ENCODE assay signal across 9 mouse cellular contexts in genomic region chr14:57707100-57707893, GRCm38 (mm10). TPM values are rescaled to one million over a fixed set of nuclear protein-coding genes. Genes with fewer than 3 reads are reported as not detected.
DNase-seq lines count a peak whose midpoint lies in the region; ATAC-seq lines count a peak whose summit lies in the region.
"Had no signal": no experiment of that assay in that cellular context is flagged by ENCODE, and none has a peak within 500 bp of the region (broad histone marks: within the 10 kb centered on the region; RNA-seq: fewer than 3 reads in every experiment).

No protein-coding gene starts in this region.

- H3K4me2 ChIP-seq in forebrain, embryonic 15.5 days (replicated peaks), result no peak overlapping the region
- no peak overlapping the region for H3K4me2 ChIP-seq in hindbrain, embryonic 14.5 days (replicated peaks)
- H3K4me2 ChIP-seq in lung, embryonic 15.5 days, result no peak overlapping the region
- no peak overlapping the region for H3K4me2 ChIP-seq in stomach, embryonic 15.5 days

- H3K9ac ChIP-seq in forebrain, embryonic 15.5 days (replicated peaks), result no peak overlapping the region; the same call in 1 of the 2 replicates
- peak overlapping the region; percentile 6; the same call in 1 of the 2 replicates for H3K9ac ChIP-seq in hindbrain, embryonic 14.5 days
- no peak overlapping the region for H3K9ac ChIP-seq in lung, embryonic 15.5 days
- no peak overlapping the region for H3K9ac ChIP-seq in stomach, embryonic 15.5 days

- H3K4me1 ChIP-seq in forebrain, embryonic 15.5 days, result peaks cover 18% of the 10 kb centered on the region
- H3K4me1 ChIP-seq in hindbrain, embryonic 14.5 days (replicated peaks; ENCODE audit: control insufficient read depth, insufficient read depth, low read length), result peaks cover 23% of the 10 kb centered on the region
- H3K4me1 ChIP-seq in lung, embryonic 15.5 days, result peaks cover 40% of the 10 kb centered on the region
- H3K4me1 ChIP-seq in stomach, embryonic 15.5 days, result peaks cover 17% of the 10 kb centered on the region

- peak; percentile 62 for ATAC-seq in frontal cortex, adult (ENCODE audit: low TSS enrichment)
- peak; percentile 42; the same call in 1 of the 2 replicates for ATAC-seq in forebrain, embryonic 15.5 days (replicated peaks)
- ATAC-seq in hindbrain, embryonic 14.5 days (ENCODE audit: low FRiP score), result peak; percentile 34; the same call in 1 of the 2 replicates
- no peak for ATAC-seq in lung, embryonic 15.5 days (ENCODE audit: borderline replicate concordance, extremely low read depth, low FRiP score, low TSS enrichment)
- ATAC-seq in stomach, embryonic 15.5 days (ENCODE audit: insufficient read depth, low FRiP score, low read depth), result no peak

- 21% methylated on average over 18 of the region's 18 CpGs for WGBS in forebrain, embryonic 15.5 days
- WGBS in hindbrain, embryonic 14.5 days, result 36% methylated on average over 18 of the region's 18 CpGs
- WGBS in lung, embryonic 15.5 days, result 67% methylated on average over 18 of the region's 18 CpGs
- 50% methylated on average over 18 of the region's 18 CpGs for WGBS in stomach, embryonic 15.5 days

- DNase-seq in frontal cortex, postnatal 10 days (ENCODE audit: low spot score in 2 of 2), result no peak
- DNase-seq in adrenal gland, postnatal 10 days, result peak; percentile 60
- DNase-seq in hindbrain, embryonic 14.5 days (ENCODE audit: low spot score), result peak; percentile 31
- DNase-seq in layer of hippocampus, postnatal 25 days (ENCODE audit: extremely low spot score in 1 of 2, low spot score in 1 of 2), result no peak

- H3K4me3 ChIP-seq in forebrain, embryonic 15.5 days, result no peak overlapping the region
- H3K4me3 ChIP-seq in hindbrain, embryonic 14.5 days (replicated peaks; ENCODE audit: low read length), result no peak overlapping the region
- H3K4me3 ChIP-seq in lung, embryonic 15.5 days, result no peak overlapping the region
- no peak overlapping the region for H3K4me3 ChIP-seq in stomach, embryonic 15.5 days (replicated peaks)

- H3K27me3 ChIP-seq in forebrain, embryonic 15.5 days, result no peaks in the 10 kb centered on the region
- no peaks in the 10 kb centered on the region for H3K27me3 ChIP-seq in hindbrain, embryonic 14.5 days (ENCODE audit: control insufficient read depth, insufficient read depth, low read length)
- H3K27me3 ChIP-seq in lung, embryonic 15.5 days, result no peaks in the 10 kb centered on the region
- H3K27me3 ChIP-seq in stomach, embryonic 15.5 days (replicated peaks), result no peaks in the 10 kb centered on the region

- H3K9me3 ChIP-seq in forebrain, embryonic 15.5 days, result no peaks in the 10 kb centered on the region
- no peaks in the 10 kb centered on the region for H3K9me3 ChIP-seq in hindbrain, embryonic 14.5 days (ENCODE audit: control insufficient read depth, low read length)
- H3K9me3 ChIP-seq in lung, embryonic 15.5 days, result no peaks in the 10 kb centered on the region
- H3K9me3 ChIP-seq in stomach, embryonic 15.5 days, result no peaks in the 10 kb centered on the region

- H3K36me3 ChIP-seq in forebrain, embryonic 15.5 days, result no peaks in the 10 kb centered on the region
- H3K36me3 ChIP-seq in hindbrain, embryonic 14.5 days (replicated peaks; ENCODE audit: control insufficient read depth, insufficient read depth), result no peaks in the 10 kb centered on the region
- H3K36me3 ChIP-seq in lung, embryonic 15.5 days, result 0 out of 2 replicates have a peak, but pooled peaks cover 7% of the 10 kb centered on the region
- peaks cover 7% of the 10 kb centered on the region; the same call in 1 of the 2 replicates for H3K36me3 ChIP-seq in stomach, embryonic 15.5 days

- peak overlapping the region; percentile 60 for H3K27ac ChIP-seq in forebrain, embryonic 15.5 days (replicated peaks)
- peak overlapping the region; percentile 56 for H3K27ac ChIP-seq in hindbrain, embryonic 14.5 days
- H3K27ac ChIP-seq in lung, embryonic 15.5 days, result peak overlapping the region; percentile 49
- peak overlapping the region; percentile 55 for H3K27ac ChIP-seq in stomach, embryonic 15.5 days

RNA-seq across cellular contexts. Expression of gene Gm49361, which starts 38.6 kb away (rescaled TPM):
- 1 to 10 TPM in 1 of 2 experiments, under 1 TPM in 1; 0.94 to 3.9 TPM for total RNA-seq in adrenal gland, postnatal 10 days (2021)
- polyA plus RNA-seq in forebrain, embryonic 15.5 days (2015; fragmentation: Nextera tagmentation; extraction: Ambion mirVana), result not detected in 2 replicates
- not detected in 2 replicates for polyA plus RNA-seq in hindbrain, embryonic 14.5 days (2014; fragmentation: Nextera tagmentation; extraction: Ambion mirVana)
- not detected in 2 replicates for polyA plus RNA-seq in lung, embryonic 15.5 days (2015; fragmentation: Nextera tagmentation; extraction: Ambion mirVana)
- not detected in 2 replicates for polyA plus RNA-seq in stomach, embryonic 15.5 days (2015; fragmentation: Nextera tagmentation; extraction: Ambion mirVana)
- total RNA-seq in layer of hippocampus, postnatal 25 days (2021), result 1 to 10 TPM in 1 of 2 experiments, under 1 TPM in 1; 0.92 to 4.6 TPM
- total RNA-seq: neutrophil, adult 5-6 weeks had no signal

RNA-seq across cellular contexts. Expression of gene Xpo4, which starts 42.1 kb away (rescaled TPM):
- 10 to 100 TPM; 20.7 to 28.1 TPM for total RNA-seq in adrenal gland, postnatal 10 days (2021)
- 14.9 and 15.7 TPM in 2 replicates for polyA plus RNA-seq in forebrain, embryonic 15.5 days (2015; fragmentation: Nextera tagmentation; extraction: Ambion mirVana)
- 15.5 and 15.9 TPM in 2 replicates for polyA plus RNA-seq in hindbrain, embryonic 14.5 days (2014; fragmentation: Nextera tagmentation; extraction: Ambion mirVana)
- 21.4 and 23.4 TPM in 2 replicates for polyA plus RNA-seq in lung, embryonic 15.5 days (2015; fragmentation: Nextera tagmentation; extraction: Ambion mirVana)
- polyA plus RNA-seq in stomach, embryonic 15.5 days (2015; fragmentation: Nextera tagmentation; extraction: Ambion mirVana), result 20.4 and 21.3 TPM in 2 replicates
- 10 to 100 TPM; 11.8 to 15.4 TPM for total RNA-seq in layer of hippocampus, postnatal 25 days (2021)

RNA-seq across cellular contexts. Expression of gene Lats2, which starts 50.9 kb away (rescaled TPM):
- 10 to 100 TPM; 33.6 to 34.4 TPM for total RNA-seq in adrenal gland, postnatal 10 days (2021)
- polyA plus RNA-seq in forebrain, embryonic 15.5 days (2015; fragmentation: Nextera tagmentation; extraction: Ambion mirVana), result 8.0 TPM in 2 replicates
- polyA plus RNA-seq in hindbrain, embryonic 14.5 days (2014; fragmentation: Nextera tagmentation; extraction: Ambion mirVana), result 7.5 and 7.9 TPM in 2 replicates
- polyA plus RNA-seq in lung, embryonic 15.5 days (2015; fragmentation: Nextera tagmentation; extraction: Ambion mirVana), result 23.8 and 25.6 TPM in 2 replicates
- polyA plus RNA-seq in stomach, embryonic 15.5 days (2015; fragmentation: Nextera tagmentation; extraction: Ambion mirVana), result 18.0 and 19.1 TPM in 2 replicates
- total RNA-seq in layer of hippocampus, postnatal 25 days (2021), result 10 to 100 TPM; 36.8 to 43.0 TPM

Comparison
In these comparisons a context has a peak if more than half of its experiments do, and no peak if none do; other contexts are left out.
1. ATAC-seq: peak in frontal cortex, adult (single experiment), forebrain, embryonic 15.5 days (single experiment) and hindbrain, embryonic 14.5 days (single experiment); none in lung, embryonic 15.5 days (single experiment) and stomach, embryonic 15.5 days (single experiment).
2. DNase-seq: peak in adrenal gland, postnatal 10 days (single experiment) and hindbrain, embryonic 14.5 days (single experiment); none in frontal cortex, postnatal 10 days (0 of 2) and layer of hippocampus, postnatal 25 days (0 of 2).
3. Peak in every context shown above with its lines, with median percentiles within 50 percentile points of each other: H3K27ac ChIP-seq.